Mouse (Mus musculus): ENCODE measurements around the gene Tmem131. TPM values are rescaled to one million over a fixed set of nuclear protein-coding genes. Genes with fewer than 3 reads are reported as not detected.

Gene Tmem131
- polyA plus RNA-seq, 1 experiment from 2014 or later = 9.3 TPM

DNA sequence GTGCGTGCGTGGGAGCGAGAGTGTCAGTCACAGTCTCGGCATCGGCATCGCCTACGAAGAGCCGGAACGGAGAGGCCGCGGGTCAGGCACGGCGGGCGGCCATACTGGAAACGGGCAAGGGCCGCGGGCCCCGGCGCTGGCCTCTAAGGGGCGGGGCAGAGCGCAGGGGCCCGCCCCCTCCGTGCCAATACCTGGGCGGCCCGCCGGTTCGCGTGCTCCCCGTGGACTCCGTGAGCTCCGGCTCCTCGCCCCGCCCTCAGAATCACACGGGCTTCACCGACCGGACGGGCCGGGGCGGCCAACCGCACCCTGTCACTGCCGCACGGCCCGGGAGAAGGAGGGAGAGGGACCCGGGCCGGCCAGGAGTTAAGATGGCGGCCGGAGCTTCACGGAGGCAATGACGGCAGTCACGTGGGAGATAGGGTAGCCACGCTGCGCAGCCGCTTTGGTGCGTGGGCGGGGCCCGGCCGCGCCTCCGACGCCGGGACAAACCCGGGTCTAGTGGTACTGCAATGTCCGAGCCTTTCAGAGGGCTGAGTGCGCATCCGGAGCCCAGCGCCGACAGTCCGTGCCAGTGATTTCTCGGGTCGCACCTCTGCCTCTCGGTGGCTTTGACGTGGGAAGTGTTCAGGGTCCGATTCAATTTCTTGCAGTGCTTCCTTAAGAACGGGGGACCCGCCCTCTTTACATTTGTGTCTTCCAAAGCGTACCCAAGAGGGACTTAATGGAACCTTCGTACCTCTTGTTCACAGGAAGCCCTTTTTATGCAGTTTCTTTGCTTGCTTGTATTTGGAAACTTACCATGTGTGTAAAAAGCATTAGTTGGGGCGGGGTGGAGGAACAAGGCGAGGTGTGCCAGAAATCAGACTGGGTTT, 3.7 kb downstream of the Tmem131 start:
- WGBS = under 1% methylated on average over 75 of the region's 79 CpGs
- H3K27ac ChIP-seq (ENCODE audit: low read length) = peak overlapping the region; percentile 89
- peak; percentile 98 for ATAC-seq

GRCm38 (mm10) chr1:36938801-36939286, 4.6 kb downstream of the Tmem131 start:
- H3K4me2 ChIP-seq (ENCODE audit: low read depth, low read length) = peak overlapping the region; percentile 73
- ATAC-seq = peak; percentile 1; the same call in 1 of the 2 replicates
- peak overlapping the region; percentile 89 for H3K27ac ChIP-seq (ENCODE audit: low read length)
- H3K4me1 ChIP-seq (ENCODE audit: control insufficient read depth, insufficient read depth, low read length) = peaks cover 29% of the 10 kb centered on the region
- no peaks in the 10 kb centered on the region for H3K36me3 ChIP-seq (ENCODE audit: control insufficient read depth, insufficient read depth, low read length)
- H3K9ac ChIP-seq (ENCODE audit: low read depth, low read length) = peak overlapping the region; percentile 100
- no peaks in the 10 kb centered on the region for H3K27me3 ChIP-seq (replicated peaks; ENCODE audit: control insufficient read depth, insufficient read depth, low read length)
- under 1% methylated on average over 51 of the region's 59 CpGs for WGBS
- peak overlapping the region; percentile 94 for H3K4me3 ChIP-seq (ENCODE audit: low read length)
- H3K9me3 ChIP-seq (ENCODE audit: control insufficient read depth, low read length) = no peaks in the 10 kb centered on the region

More for the DNA sequence above, 3.7 kb downstream of the Tmem131 start:
- Histone ChIP-seq H3K4me1 (ENCODE audit: control insufficient read depth, insufficient read depth, low read length) (peaks cover 23% of the 10 kb centered on the region), H3K9ac (ENCODE audit: low read depth, low read length) (peak overlapping the region; percentile 100), H3K4me3 (ENCODE audit: low read length) (peak overlapping the region; percentile 94), H3K4me2 (ENCODE audit: low read depth, low read length) (peak overlapping the region; percentile 73), H3K36me3 (ENCODE audit: control insufficient read depth, insufficient read depth, low read length) (no peaks in the 10 kb centered on the region), H3K27me3 (replicated peaks; ENCODE audit: control insufficient read depth, insufficient read depth, low read length) (no peaks in the 10 kb centered on the region), H3K9me3 (ENCODE audit: control insufficient read depth, low read length) (no peaks in the 10 kb centered on the region)

DNA sequence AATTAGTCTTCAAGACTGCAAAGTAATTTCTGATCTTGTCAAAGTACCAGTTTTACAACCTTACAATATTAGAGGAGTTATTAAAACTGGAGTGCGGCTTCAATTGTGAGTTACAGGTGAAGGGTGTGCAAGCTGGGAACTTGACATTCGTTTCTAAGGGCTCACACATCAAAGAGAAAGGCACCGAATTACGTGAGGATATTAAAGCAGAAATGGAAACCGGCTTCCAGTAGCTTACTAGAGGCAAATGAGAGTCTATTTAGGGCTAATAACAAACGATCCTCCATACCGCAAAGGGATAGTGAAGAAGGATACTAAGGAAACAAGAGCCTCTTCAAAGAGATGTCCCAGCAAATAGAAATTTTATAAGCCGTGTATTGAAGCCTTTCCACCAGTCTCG, 5.1 kb downstream of the Tmem131 start:
- no peaks in the 10 kb centered on the region for H3K9me3 ChIP-seq (ENCODE audit: control insufficient read depth, low read length)
- H3K9ac ChIP-seq (ENCODE audit: low read depth, low read length) = peak overlapping the region; percentile 100
- H3K27ac ChIP-seq (ENCODE audit: low read length) = peak overlapping the region; percentile 89; the same call in 1 of the 2 replicates
- H3K36me3 ChIP-seq (ENCODE audit: control insufficient read depth, insufficient read depth, low read length) = no peaks in the 10 kb centered on the region
- H3K4me1 ChIP-seq (ENCODE audit: control insufficient read depth, insufficient read depth, low read length) = peaks cover 31% of the 10 kb centered on the region
- no peak for ATAC-seq
- H3K4me2 ChIP-seq (ENCODE audit: low read depth, low read length) = peak overlapping the region; percentile 73
- peak overlapping the region; percentile 94 for H3K4me3 ChIP-seq (ENCODE audit: low read length)
- WGBS = 2% methylated on average over 9 of the region's 9 CpGs
- H3K27me3 ChIP-seq (replicated peaks; ENCODE audit: control insufficient read depth, insufficient read depth, low read length) = no peaks in the 10 kb centered on the region

DNA sequence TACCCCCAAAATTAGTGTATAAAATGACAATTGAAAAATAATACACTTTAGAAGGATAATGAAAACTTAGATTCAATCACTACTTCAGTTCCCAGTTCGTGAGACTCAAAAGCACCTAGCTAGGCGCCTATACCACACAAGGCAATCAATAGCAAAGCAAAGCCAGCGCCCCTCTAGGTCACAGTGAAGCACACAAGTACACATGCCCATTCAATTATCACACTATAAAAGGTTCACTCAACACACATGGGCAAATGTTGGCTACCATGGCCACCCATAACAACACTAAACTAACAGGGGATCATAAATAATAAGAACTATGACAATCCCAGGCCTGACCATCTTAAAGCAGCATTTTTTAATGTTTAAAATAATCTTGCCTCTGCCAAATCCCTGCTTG, 5.8 kb downstream of the Tmem131 start:
- no peaks in the 10 kb centered on the region for H3K27me3 ChIP-seq (replicated peaks; ENCODE audit: control insufficient read depth, insufficient read depth, low read length)
- peak overlapping the region; percentile 94 for H3K4me3 ChIP-seq (ENCODE audit: low read length)
- peak overlapping the region; percentile 73 for H3K4me2 ChIP-seq (ENCODE audit: low read depth, low read length)
- 31% methylated on average over 3 of the region's 3 CpGs for WGBS
- no peak for ATAC-seq
- H3K27ac ChIP-seq (ENCODE audit: low read length) = peak overlapping the region; percentile 13
- H3K9ac ChIP-seq (ENCODE audit: low read depth, low read length) = peak overlapping the region; percentile 31
- H3K9me3 ChIP-seq (ENCODE audit: control insufficient read depth, low read length) = no peaks in the 10 kb centered on the region
- peaks cover 35% of the 10 kb centered on the region for H3K4me1 ChIP-seq (ENCODE audit: control insufficient read depth, insufficient read depth, low read length)
- no peaks in the 10 kb centered on the region for H3K36me3 ChIP-seq (ENCODE audit: control insufficient read depth, insufficient read depth, low read length)

GRCm38 (mm10) chr1:36937015-36937414, 6.5 kb downstream of the Tmem131 start:
- Histone ChIP-seq H3K4me3 (ENCODE audit: low read length) (peak overlapping the region; percentile 19; the same call in 1 of the 2 replicates), H3K27me3 (replicated peaks; ENCODE audit: control insufficient read depth, insufficient read depth, low read length) (no peaks in the 10 kb centered on the region), H3K4me2 (ENCODE audit: low read depth, low read length) (peak overlapping the region; percentile 73), H3K9me3 (ENCODE audit: control insufficient read depth, low read length) (no peaks in the 10 kb centered on the region), H3K4me1 (ENCODE audit: control insufficient read depth, insufficient read depth, low read length) (peaks cover 35% of the 10 kb centered on the region), H3K9ac (ENCODE audit: low read depth, low read length) (no peak overlapping the region), H3K27ac (ENCODE audit: low read length) (no peak overlapping the region), H3K36me3 (ENCODE audit: control insufficient read depth, insufficient read depth, low read length) (no peaks in the 10 kb centered on the region)
- ATAC-seq = no peak
- 48% methylated on average over 2 of the region's 2 CpGs for WGBS

DNA sequence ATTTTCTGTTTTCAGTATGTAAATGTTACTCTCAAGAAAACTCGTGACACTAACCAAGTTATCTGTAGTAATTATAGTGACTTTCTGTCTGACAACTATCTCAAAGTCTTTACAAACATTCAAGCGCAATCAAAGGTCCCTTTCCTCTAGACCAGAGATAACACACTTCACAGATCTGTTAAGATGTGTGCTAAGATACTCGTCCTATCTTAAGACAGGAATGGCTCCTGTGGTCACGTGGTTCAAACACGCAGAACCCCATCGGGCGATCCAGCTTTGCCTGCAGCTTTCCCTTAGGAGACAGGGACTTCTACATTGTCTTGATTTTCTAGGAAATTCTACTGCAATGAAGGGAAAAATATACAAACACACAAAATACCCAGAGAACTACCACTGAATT, 6.9 kb downstream of the Tmem131 start:
- no peaks in the 10 kb centered on the region for H3K27me3 ChIP-seq (replicated peaks; ENCODE audit: control insufficient read depth, insufficient read depth, low read length)
- no peak overlapping the region for H3K9ac ChIP-seq (ENCODE audit: low read depth, low read length)
- peaks cover 35% of the 10 kb centered on the region for H3K4me1 ChIP-seq (ENCODE audit: control insufficient read depth, insufficient read depth, low read length)
- H3K9me3 ChIP-seq (ENCODE audit: control insufficient read depth, low read length) = no peaks in the 10 kb centered on the region
- WGBS = 56% methylated on average over 7 of the region's 7 CpGs
- H3K27ac ChIP-seq (ENCODE audit: low read length) = no peak overlapping the region
- H3K4me3 ChIP-seq (ENCODE audit: low read length) = no peak overlapping the region
- H3K36me3 ChIP-seq (ENCODE audit: control insufficient read depth, insufficient read depth, low read length) = no peaks in the 10 kb centered on the region
- H3K4me2 ChIP-seq (ENCODE audit: low read depth, low read length) = peak overlapping the region; percentile 35; the same call in 1 of the 2 replicates
- no peak for ATAC-seq

DNA sequence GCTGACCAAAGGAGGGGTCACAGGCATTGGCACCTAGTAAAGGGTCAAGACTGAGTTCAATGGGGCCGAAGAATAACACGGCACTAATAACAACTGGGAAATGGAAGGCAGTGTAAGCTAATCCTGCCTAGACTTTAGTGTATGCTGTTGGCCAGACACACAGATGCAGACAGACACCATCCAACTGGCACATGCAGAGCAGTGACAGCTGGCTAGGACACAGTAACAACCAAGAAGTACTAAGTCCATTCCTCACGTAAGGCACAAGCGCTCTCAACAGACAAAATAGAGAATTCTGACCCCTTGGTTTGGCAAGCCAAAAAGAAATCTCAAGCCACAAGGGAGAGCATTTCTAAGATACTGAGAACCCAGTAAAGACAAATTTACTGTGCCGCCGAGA, 8.7 kb downstream of the Tmem131 start:
- H3K4me2 ChIP-seq (ENCODE audit: low read depth, low read length) = no peak overlapping the region
- H3K36me3 ChIP-seq (ENCODE audit: control insufficient read depth, insufficient read depth, low read length) = no peaks in the 10 kb centered on the region
- no peak for ATAC-seq
- no peak overlapping the region for H3K4me3 ChIP-seq (ENCODE audit: low read length)
- no peak overlapping the region for H3K9ac ChIP-seq (ENCODE audit: low read depth, low read length)
- no peaks in the 10 kb centered on the region for H3K27me3 ChIP-seq (replicated peaks; ENCODE audit: control insufficient read depth, insufficient read depth, low read length)
- peaks cover 35% of the 10 kb centered on the region for H3K4me1 ChIP-seq (ENCODE audit: control insufficient read depth, insufficient read depth, low read length)
- H3K9me3 ChIP-seq (ENCODE audit: control insufficient read depth, low read length) = no peaks in the 10 kb centered on the region
- WGBS = 61% methylated on average over 6 of the region's 6 CpGs
- no peak overlapping the region for H3K27ac ChIP-seq (ENCODE audit: low read length)

DNA sequence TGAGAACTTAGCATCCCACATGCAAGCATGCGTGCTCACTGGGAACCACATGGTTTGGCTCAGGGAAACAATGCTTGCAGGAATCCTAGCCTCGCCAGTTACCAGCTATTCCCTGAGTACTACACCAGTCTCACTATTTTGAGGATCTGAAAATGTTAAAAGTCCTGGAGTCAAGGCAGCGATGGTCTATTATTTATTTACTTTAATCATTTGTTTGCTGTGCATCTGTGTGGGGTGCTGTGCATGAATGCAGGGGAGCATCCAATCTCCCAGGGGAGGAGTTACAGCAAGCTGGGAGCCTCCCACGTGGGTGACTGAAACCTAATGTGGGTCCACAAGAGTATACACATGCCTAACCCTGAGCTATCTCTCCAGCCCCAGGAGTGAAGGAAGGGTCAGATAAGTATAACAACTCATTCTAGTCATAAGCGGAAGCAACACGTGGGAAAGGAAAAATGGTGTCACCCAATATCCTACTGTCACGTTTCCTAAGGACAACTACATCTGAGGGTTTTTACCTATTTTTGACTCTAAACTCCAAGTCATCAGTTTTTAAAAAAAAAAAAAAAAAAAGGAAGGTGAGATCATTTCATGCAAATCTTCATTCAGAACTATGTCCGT, 9.4 kb downstream of the Tmem131 start:
- no peaks in the 10 kb centered on the region for H3K27me3 ChIP-seq (replicated peaks; ENCODE audit: control insufficient read depth, insufficient read depth, low read length)
- peaks cover 35% of the 10 kb centered on the region for H3K4me1 ChIP-seq (ENCODE audit: control insufficient read depth, insufficient read depth, low read length)
- H3K9me3 ChIP-seq (ENCODE audit: control insufficient read depth, low read length) = no peaks in the 10 kb centered on the region
- no peaks in the 10 kb centered on the region for H3K36me3 ChIP-seq (ENCODE audit: control insufficient read depth, insufficient read depth, low read length)
- no peak overlapping the region for H3K9ac ChIP-seq (ENCODE audit: low read depth, low read length)
- peak; percentile 24; the same call in 1 of the 2 replicates for ATAC-seq
- WGBS = 79% methylated on average over 8 of the region's 8 CpGs
- no peak overlapping the region for H3K4me3 ChIP-seq (ENCODE audit: low read length)
- no peak overlapping the region for H3K27ac ChIP-seq (ENCODE audit: low read length)
- H3K4me2 ChIP-seq (ENCODE audit: low read depth, low read length) = no peak overlapping the region

DNA sequence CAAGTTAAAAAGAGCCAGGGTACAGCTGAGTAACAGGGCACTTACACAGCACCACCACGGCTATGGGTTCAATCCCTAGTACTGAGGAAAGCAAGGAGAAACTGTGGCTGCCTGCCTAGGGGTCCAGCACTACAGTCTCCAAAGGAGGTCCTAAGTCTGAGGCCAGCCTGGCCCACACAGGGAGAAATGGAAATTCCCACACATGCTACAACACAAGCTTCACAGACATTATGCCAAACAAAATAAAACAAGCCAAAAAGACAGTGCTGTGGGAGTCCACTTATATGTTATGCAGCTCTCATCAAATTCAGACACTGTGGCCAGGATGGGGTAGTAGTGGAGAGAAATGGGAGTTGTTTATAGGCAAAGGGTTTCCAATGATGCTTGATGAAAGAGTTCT, 11.2 kb downstream of the Tmem131 start:
- ATAC-seq = no peak
- H3K4me1 ChIP-seq (ENCODE audit: control insufficient read depth, insufficient read depth, low read length) = peaks cover 28% of the 10 kb centered on the region

More for the DNA sequence above, 11.2 kb downstream of the Tmem131 start:
- H3K27ac ChIP-seq (ENCODE audit: low read length) = no peak overlapping the region
- H3K36me3 ChIP-seq (ENCODE audit: control insufficient read depth, insufficient read depth, low read length) = no peaks in the 10 kb centered on the region
- no peaks in the 10 kb centered on the region for H3K27me3 ChIP-seq (replicated peaks; ENCODE audit: control insufficient read depth, insufficient read depth, low read length)
- H3K4me2 ChIP-seq (ENCODE audit: low read depth, low read length) = no peak overlapping the region
- 92% methylated on average over 1 of the region's 1 CpGs for WGBS
- no peaks in the 10 kb centered on the region for H3K9me3 ChIP-seq (ENCODE audit: control insufficient read depth, low read length)
- no peak overlapping the region for H3K4me3 ChIP-seq (ENCODE audit: low read length)
- no peak overlapping the region for H3K9ac ChIP-seq (ENCODE audit: low read depth, low read length)

All from intestine, embryonic 16.5 days (tissue).